Mouse (Mus musculus): ENCODE data around the gene Dscaml1.

DNA sequence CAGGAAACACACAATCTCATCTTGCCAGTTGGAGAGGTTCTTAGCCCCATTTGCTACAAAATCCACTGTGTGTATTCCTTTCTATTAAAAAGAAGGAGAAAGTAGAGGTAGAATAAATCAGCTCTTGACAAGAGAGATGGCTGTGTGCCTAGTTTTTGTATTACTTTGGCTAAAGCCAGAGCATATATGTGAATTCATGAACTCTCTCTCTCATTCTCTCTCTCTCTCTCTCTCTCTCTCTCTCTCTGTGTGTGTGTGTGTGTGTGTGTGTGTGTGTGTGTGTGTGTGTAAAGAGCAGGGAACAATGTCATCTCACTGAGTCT is 147.0 kb downstream of the Dscaml1 start:
- no peak for TF ChIP-seq RCOR1 (IDR thresholded peaks at IDR 0.05; ENCODE audit: low read depth, low read length)
- TF ChIP-seq CTCF (IDR thresholded peaks at IDR 0.05 in 2 of 3, conservative IDR thresholded peaks at IDR 0.05 in 1 of 3; ENCODE audit: control insufficient read depth in 1 of 3, insufficient read depth in 1 of 3, low read depth in 2 of 3, low read length in 3 of 3, poor library complexity in 1 of 3, severe bottlenecking in 1 of 3) = no peak
